Mouse (Mus musculus) MEL (cell line): Measurements from ENCODE around the gene Vwa3a. TPM values are rescaled to one million over a fixed set of nuclear protein-coding genes. Genes with fewer than 3 reads are reported as not detected.

ENCODE experiments used
- DNase-seq: peaks from one replicate; pipeline ENCODE4 v3.0.0; 2011; ENCODE audit warnings: low read depth, low spot score
- H3K27ac ChIP-seq: 2 replicates; pipeline ENCODE4 v1.5.1; 2012; ENCODE audit warnings: low read depth, mild to moderate bottlenecking, control low read depth, low read length, moderate library complexity; ENCODE audit not compliant: control insufficient read depth
- H3K27me3 ChIP-seq, 2 experiments: fragments of 150-350 bp in 1 of 2; sonication (generic) in 1 of 2; 2 replicates each; pipeline ENCODE4 v1.6.1; 2012; ENCODE audit warnings: low read length in 2 of 2, mild to moderate bottlenecking in 2 of 2, improper control_type of control experiment in 1 of 2, moderate library complexity in 1 of 2; ENCODE audit not compliant: insufficient read depth in 2 of 2, control insufficient read depth in 1 of 2
- H3K36me3 ChIP-seq, 2 experiments: 2 replicates each; pipeline ENCODE4 v1.6.1; 2012 to 2014; ENCODE audit warnings: low read length in 2 of 2, improper control_type of control experiment in 1 of 2, inconsistent platforms in 1 of 2, mild to moderate bottlenecking in 1 of 2; ENCODE audit not compliant: insufficient read depth in 2 of 2, control insufficient read depth in 1 of 2
- H3K4me1 ChIP-seq, 2 experiments: fragments of 150-350 bp in 1 of 2; sonication (generic) in 1 of 2; 2 replicates each; pipeline ENCODE4 v1.6.1; 2012; ENCODE audit warnings: low read length in 2 of 2, improper control_type of control experiment in 1 of 2, mild to moderate bottlenecking in 1 of 2; ENCODE audit not compliant: insufficient read depth in 2 of 2, control insufficient read depth in 1 of 2
- H3K4me3 ChIP-seq, 2 experiments: fragments of 150-350 bp in 1 of 2; sonication (generic) in 1 of 2; 2 replicates each; pipeline ENCODE4 v1.5.1; 2012; ENCODE audit warnings: low read depth in 2 of 2, low read length in 2 of 2, mild to moderate bottlenecking in 2 of 2, moderate library complexity in 2 of 2, control low read depth in 1 of 2, improper control_type of control experiment in 1 of 2; ENCODE audit not compliant: control insufficient read depth in 1 of 2, insufficient read depth in 1 of 2
- H3K79me2 ChIP-seq: 2 replicates; pipeline ENCODE4 v1.6.1; 2012; ENCODE audit warnings: mild to moderate bottlenecking, low read length, moderate library complexity; ENCODE audit not compliant: control insufficient read depth, poor library complexity, insufficient read depth
- H3K9ac ChIP-seq: 2 replicates; pipeline ENCODE4 v1.6.1; 2012; ENCODE audit warnings: low read depth, mild to moderate bottlenecking, control low read depth, low read length, moderate library complexity; ENCODE audit not compliant: control insufficient read depth, poor library complexity, severe bottlenecking
- H3K9me3 ChIP-seq: fragments of 150-350 bp; sonication (generic); replicated peaks from 2 replicates; pipeline ENCODE4 v1.6.1; 2012; ENCODE audit warnings: mild to moderate bottlenecking, low read length, improper control_type of control experiment, moderate library complexity; ENCODE audit not compliant: insufficient read depth
- CHD1 ChIP-seq: IDR thresholded peaks from 2 replicates; pipeline ENCODE4 v1.6.1; 2012; ENCODE audit warnings: low read depth, mild to moderate bottlenecking, inconsistent platforms, low read length, improper control_type of control experiment
- CHD2 ChIP-seq: IDR thresholded peaks from 2 replicates; pipeline ENCODE4 v1.6.1; 2011; ENCODE audit warnings: low read length, improper control_type of control experiment
- EP300 ChIP-seq, 2 experiments: IDR thresholded peaks; 2 replicates each; pipeline ENCODE4 v1.6.1; 2011; ENCODE audit warnings: improper control_type of control experiment in 2 of 2, low read length in 2 of 2, low read depth in 1 of 2, mild to moderate bottlenecking in 1 of 2
- GATA1 ChIP-seq: IDR thresholded peaks from 2 replicates; pipeline ENCODE4 v1.6.1; 2011; ENCODE audit warnings: low read depth, low read length, improper control_type of control experiment
- HCFC1 ChIP-seq: IDR thresholded peaks from 2 replicates; pipeline ENCODE4 v1.6.1; 2012; ENCODE audit warnings: low read depth, mild to moderate bottlenecking, inconsistent platforms, low read length, improper control_type of control experiment, moderate library complexity
- MAFK ChIP-seq: IDR thresholded peaks from 2 replicates; pipeline ENCODE4 v1.6.1; 2011; ENCODE audit warnings: low read depth, mild to moderate bottlenecking, low read length, improper control_type of control experiment, borderline replicate concordance
- MXI1 ChIP-seq: IDR thresholded peaks from 2 replicates; pipeline ENCODE4 v1.6.1; 2011; ENCODE audit warnings: mild to moderate bottlenecking, low read depth, low read length, improper control_type of control experiment
- MYC ChIP-seq: IDR thresholded peaks from 2 replicates; pipeline ENCODE4 v1.6.1; 2011; ENCODE audit warnings: low read depth, mild to moderate bottlenecking, low read length, improper control_type of control experiment, moderate library complexity
- NELFE ChIP-seq: IDR thresholded peaks from 2 replicates; pipeline ENCODE4 v1.6.1; 2011; ENCODE audit warnings: low read depth, low read length, improper control_type of control experiment
- POLR2AphosphoS5 ChIP-seq: IDR thresholded peaks from 2 replicates; pipeline ENCODE4 v1.6.1; 2012; ENCODE audit warnings: low read depth, borderline replicate concordance, mild to moderate bottlenecking, inconsistent platforms, low read length, moderate library complexity, mixed read lengths
- RAD21 ChIP-seq: IDR thresholded peaks from 2 replicates; pipeline ENCODE4 v1.6.1; 2011; ENCODE audit warnings: mild to moderate bottlenecking, low read depth, low read length, improper control_type of control experiment
- SMC3 ChIP-seq: IDR thresholded peaks from 2 replicates; pipeline ENCODE4 v1.6.1; 2011; ENCODE audit warnings: low read depth, low read length, improper control_type of control experiment
- TAL1 ChIP-seq: IDR thresholded peaks from 2 replicates; pipeline ENCODE4 v1.6.1; 2012; ENCODE audit warnings: mild to moderate bottlenecking, inconsistent platforms, low read length, moderate library complexity, mixed read lengths
- TBP ChIP-seq: IDR thresholded peaks from 2 replicates; pipeline ENCODE4 v1.8.0; 2011; ENCODE audit warnings: low read depth, low read length, improper control_type of control experiment
- UBTF ChIP-seq: IDR thresholded peaks from 2 replicates; pipeline ENCODE4 v1.6.1; 2012; ENCODE audit warnings: low read depth, mild to moderate bottlenecking, inconsistent platforms, low read length, improper control_type of control experiment, moderate library complexity, borderline replicate concordance; ENCODE audit not compliant: insufficient read depth
- USF1 ChIP-seq: IDR thresholded peaks from 2 replicates; pipeline ENCODE4 v1.6.1; 2014; ENCODE audit warnings: low read depth, mild to moderate bottlenecking, inconsistent platforms, low read length, improper control_type of control experiment, moderate library complexity
- USF2 ChIP-seq, 2 experiments: IDR thresholded peaks; 2 replicates each; pipeline ENCODE4 v1.6.1; 2011 to 2012; ENCODE audit warnings: improper control_type of control experiment in 2 of 2, low read length in 2 of 2, borderline replicate concordance in 1 of 2, inconsistent platforms in 1 of 2, low read depth in 1 of 2, mild to moderate bottlenecking in 1 of 2; ENCODE audit not compliant: insufficient read depth in 1 of 2
- ZC3H11A ChIP-seq: IDR thresholded peaks from 2 replicates; pipeline ENCODE4 v1.6.1; 2012; ENCODE audit warnings: low read depth, mild to moderate bottlenecking, inconsistent platforms, low read length, improper control_type of control experiment
- polyA plus RNA-seq, 2 experiments: library from polyadenylated mRNA; stranded (reverse) in 1 of 2; unstranded in 1 of 2; fragments of >175 nt in 1 of 2; fragments of >200 nt in 1 of 2; gene quantifications; 2 replicates each; pipeline versions ENCODE4 v1.2.1 to v1.2.4; 2012; ENCODE audit warnings: low replicate concordance in 2 of 2, low read depth in 1 of 2; ENCODE audit not compliant: insufficient read length in 2 of 2, insufficient read depth in 1 of 2, missing spikeins in 1 of 2
- total RNA-seq: library from RNA; depleted of rRNA; stranded (reverse); fragments of 300-350 nt; gene quantifications from 2 replicates; pipeline ENCODE4 v1.2.3, GENCODE M21; 2012

Vwa3a gene
- total and polyA plus RNA-seq, 3 experiments, result not detected

DNA sequence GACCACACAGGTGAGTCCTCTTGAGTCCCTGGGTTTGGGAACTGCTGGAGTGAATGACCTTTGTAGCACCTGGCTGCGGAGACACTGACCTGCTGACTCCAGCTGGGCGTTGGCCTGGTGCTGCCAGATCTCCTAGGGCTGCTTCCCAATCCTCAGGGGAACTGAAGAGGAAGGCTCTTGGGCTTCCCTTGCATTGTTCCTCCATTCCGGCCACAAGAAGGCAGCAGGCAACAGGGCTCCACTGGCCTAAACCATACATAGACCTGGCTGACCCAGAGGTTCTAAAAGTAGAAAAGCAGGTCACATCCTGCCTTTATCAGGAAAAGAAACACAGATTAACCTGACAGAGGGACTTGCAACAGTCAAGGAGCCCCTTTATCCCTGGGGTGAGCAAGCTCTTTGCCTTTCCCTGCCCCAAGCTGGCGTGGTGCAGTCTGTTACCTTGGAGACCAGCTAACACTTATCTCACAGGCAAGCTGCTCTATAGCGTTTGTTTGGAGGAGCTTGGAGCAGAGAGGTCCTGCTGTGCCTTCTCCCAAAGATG is 512 bp downstream of the Vwa3a start (continued):
- TF ChIP-seq POLR2AphosphoS5, result no peak

DNA sequence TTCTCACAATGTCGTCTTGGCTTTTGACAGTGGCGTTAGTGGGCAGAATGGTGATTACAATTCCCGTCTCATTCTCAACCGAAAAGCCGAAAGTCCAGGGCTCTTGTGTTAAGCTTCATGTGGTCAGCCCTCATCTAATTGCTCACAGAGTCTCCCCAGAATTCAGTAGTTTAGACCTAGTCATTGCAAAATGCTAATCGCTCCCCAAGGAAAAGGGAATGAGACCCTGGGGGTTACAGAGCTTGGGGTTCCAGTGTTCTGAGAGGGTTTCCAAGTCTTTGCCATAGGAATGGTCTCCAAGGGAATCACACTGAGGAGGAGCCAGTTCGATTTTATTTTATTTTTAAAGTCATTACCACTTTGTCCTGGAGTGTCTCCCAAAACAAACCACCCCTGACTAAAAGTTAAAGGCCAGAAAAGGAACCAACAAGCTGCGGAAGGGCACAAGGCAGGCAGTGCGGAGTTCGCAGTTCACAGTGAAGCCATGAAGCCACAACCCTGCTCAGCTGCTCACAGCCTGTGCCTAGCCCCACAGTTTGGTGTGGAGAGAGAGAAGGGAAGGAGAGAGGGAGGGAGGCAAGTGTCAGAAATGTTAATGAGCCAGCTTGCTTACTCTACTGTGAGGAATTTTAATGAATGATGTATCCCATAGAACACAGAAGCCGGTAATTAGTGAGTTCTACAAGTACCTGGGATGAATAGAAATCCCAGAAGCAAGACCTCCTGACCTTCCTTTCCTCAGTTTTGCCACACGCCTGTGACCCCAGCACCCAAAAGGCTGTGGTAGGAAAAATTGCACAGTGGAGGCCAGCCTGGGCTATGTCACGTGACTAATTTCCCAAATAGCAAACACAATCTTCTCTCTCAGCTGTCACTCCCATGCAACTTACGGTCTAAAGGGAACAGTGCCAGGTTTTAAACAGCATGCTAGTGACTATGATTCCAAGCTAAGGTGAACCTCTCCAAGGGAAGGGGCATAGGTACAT is 4.5 kb downstream of the Vwa3a start:
- Histone ChIP-seq H3K27ac (no peak overlapping the region), H3K4me1 (no peaks in the 10 kb centered on the region), H3K9me3 (no peaks in the 10 kb centered on the region), H3K79me2 (no peaks in the 10 kb centered on the region), H3K9ac (no peak overlapping the region), H3K36me3 (no peaks in the 10 kb centered on the region), H3K27me3 (peaks cover 4% of the 10 kb centered on the region in 2 experiments; a peak in 3 of 4 replicates), H3K4me3 (no peak overlapping the region)
- no peak for DNase-seq
- TF ChIP-seq USF1 (peak; percentile 70), MAFK (no peak)

DNA sequence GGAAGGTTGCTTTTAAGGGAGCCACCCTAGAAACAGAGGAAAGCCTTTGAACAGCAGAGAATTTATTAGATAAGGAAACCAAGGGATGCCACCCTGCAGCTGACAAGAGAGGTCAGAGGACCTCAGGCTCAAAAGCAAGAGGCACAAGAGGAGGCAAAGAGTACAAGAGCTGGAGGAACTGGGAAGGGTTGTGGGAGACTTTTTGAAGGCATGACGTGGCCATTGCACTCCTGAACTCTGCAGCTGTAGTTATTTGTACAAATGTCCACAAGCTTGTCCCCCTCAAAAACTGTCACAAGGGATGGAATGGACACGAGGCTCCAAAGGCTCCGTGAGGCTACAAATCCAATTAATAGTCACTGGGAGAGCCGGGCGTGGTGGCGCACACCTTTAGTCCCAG is 5.5 kb downstream of the Vwa3a start:
- no peaks in the 10 kb centered on the region for H3K4me1 ChIP-seq
- H3K9me3 ChIP-seq, result no peaks in the 10 kb centered on the region
- no peak overlapping the region for H3K27ac ChIP-seq
- no peak overlapping the region for H3K9ac ChIP-seq
- TF ChIP-seq EP300 (IDR thresholded peaks at IDR 0.05; ENCODE audit: low read depth in 1 of 2, low read length in 2 of 2) (no peak), CHD2 (no peak), NELFE (no peak), HCFC1 (no peak), TBP (no peak), GATA1 (no peak), MYC (no peak), USF2 (IDR thresholded peaks at IDR 0.05; ENCODE audit: borderline replicate concordance in 1 of 2, insufficient read depth in 1 of 2, low read depth in 1 of 2, low read length in 2 of 2) (no peak), CHD1 (no peak), RAD21 (no peak), TAL1 (no peak), SMC3 (no peak), ZC3H11A (no peak), MXI1 (no peak), UBTF (no peak)
- no peaks in the 10 kb centered on the region for H3K36me3 ChIP-seq
- H3K27me3 ChIP-seq, result peaks cover 4 to 8% of the 10 kb centered on the region in 2 experiments; a peak in 3 of 4 replicates
- no peaks in the 10 kb centered on the region for H3K79me2 ChIP-seq
- H3K4me3 ChIP-seq, result no peak overlapping the region
- no peak for DNase-seq
